Mouse (Mus musculus): Measurements from ENCODE around the gene Vmn2r87.
"Not testable (repeated sequence)": the region's sequence is repeated elsewhere in the genome, so short reads cannot be mapped to it uniquely, and the experiment has no call there.

The Vmn2r87 gene

DNA sequence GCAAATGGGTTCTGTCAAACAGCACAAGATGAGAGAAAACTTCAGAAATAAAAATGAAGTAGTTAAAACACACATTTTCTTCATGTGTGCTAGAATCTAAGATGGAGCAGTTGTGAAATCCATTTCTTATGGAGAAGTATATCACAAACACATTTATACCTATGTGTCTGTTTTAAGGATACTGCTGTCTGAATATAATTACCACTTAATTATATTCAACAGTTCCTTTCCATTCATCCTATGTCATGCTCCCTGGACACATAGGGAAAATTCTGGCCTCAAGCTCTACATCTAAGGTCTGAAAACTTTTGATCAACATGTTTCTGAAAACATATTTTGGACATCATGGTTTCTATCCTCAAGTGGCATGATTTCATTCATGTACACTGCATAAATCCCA is at the start of gene Vmn2r87:
Gene Vmn2r87, minus strand, starts transcription at position 101 of the 400 bp plus-strand sequence.
- DNase-seq (ENCODE audit: low spot score in 2 of 2) = no peak

DNA sequence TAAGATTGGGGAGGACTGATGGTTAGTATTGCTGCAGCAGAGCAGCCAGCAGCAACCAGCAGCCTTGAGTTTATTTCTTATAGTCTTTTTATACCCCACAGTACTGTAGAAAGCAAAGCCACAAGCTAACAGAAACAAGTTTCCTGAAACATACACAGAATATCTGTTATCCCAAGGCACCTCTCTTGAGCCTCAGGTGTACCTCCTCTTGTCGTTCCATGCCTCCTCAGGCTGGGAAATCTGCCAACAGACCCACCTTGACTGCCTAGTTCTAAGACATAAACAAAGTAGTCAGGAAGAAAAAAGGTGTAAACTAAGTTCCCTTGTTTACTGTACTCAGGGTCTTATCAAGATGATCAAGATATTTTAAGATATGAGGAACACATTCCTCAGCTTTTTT is 47.1 kb upstream of the Vmn2r87 start:
- not testable (repeated sequence) for DNase-seq (ENCODE audit: low spot score in 2 of 2)

DNA sequence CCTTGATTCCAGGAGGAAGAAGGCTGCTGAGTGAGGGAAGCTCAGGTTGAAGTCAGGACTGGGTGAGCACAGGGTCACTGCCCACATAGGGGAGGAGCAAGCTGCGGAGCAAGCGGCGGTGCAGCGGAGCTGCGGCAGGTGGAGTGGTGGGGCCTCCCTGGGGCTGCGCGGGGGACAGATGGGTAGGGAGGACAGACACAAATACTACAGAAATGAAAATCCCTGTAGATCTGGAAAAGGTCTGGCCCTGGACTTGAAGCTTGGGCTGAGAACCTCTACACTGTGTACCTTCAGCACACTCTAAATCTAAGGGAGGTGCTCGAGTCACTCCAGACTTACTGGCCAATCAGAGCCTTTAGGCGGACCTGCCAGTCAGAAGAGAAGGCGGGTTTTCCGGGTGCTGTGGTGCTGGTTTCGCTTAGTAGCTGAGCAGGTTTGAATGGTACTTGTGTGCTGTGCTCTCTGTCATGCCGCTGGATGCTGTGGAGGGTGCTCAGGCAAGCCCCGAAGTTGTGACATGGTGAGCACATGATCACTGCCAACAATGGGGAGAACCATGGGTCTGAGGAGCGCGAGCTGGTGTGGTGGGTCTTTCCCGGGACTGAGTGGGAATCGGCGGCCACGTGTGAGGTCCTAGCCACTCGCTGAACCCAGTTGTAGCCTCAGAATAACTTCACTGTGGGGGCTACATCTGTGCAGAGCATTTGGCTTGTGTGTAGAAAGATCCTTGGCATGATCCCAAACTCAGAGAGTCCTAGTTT is 44.9 kb upstream of the Vmn2r87 start:
- DNase-seq (ENCODE audit: low spot score in 2 of 2) = peak; percentile 84 to 86

DNA sequence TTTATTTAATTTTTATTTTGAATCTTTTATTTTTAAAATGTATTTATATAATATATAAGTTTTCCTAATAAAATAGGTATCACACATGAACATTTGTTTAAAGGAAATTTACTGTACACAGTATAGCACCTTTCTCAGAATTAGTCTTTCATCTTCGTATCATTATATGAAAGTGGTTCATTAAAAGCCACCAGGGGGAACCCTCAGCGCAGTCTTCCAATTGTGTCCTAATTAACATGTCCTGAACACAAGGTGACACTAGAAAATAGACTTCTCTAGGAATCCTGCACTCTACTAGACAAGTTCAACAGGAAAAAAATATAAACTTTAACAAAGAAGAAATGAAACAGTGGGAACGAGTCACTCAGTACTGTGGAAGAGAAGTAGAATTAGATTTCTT is 38.9 kb upstream of the Vmn2r87 start:
- no peak for DNase-seq (ENCODE audit: low spot score in 2 of 2)

DNA sequence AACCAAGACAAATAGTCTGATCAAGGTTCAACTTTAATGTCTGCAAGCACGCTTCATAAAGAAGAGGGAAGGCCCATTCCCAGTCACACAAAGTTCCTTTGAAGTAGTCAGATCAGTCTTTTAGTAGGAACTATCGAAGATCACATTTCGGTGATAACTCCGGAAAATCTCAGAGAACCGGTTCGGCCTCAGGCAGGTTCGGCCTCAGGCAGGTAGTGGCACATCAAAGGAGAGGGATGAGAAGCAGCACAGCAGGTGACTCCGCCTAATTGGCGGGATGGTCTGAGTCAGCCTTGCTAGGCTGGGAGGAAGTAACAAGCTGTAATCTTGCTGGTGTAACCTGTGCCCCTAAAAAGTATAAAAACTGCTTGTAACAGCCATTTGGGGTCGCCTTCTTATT is 30.7 kb upstream of the Vmn2r87 start:
- DNase-seq (ENCODE audit: low spot score in 2 of 2) = no peak

DNA sequence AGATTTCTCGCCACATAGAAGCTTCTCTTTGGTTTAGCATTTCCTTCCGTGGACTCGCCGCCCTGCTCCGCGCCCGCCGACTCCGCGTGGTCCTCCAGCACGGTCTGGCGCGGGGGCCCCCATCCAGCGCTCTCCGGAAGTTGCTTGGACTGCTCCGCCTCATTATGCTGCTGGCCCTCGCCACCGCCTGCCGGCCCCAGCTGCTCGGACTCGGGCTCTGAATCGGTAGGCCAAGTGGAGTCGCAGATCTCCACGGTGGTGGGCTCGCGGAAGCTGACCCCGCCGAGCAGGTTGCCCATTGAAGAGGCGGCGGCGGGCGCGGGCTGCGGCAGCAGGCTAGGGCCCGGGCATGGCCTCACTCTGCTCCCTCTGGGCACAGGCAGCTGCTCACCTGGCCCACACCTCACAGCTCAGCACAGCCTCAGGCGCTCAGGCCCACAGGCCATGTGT is 26.9 kb downstream of the Vmn2r87 start:
- DNase-seq (ENCODE audit: low spot score in 2 of 2) = peak; percentile 2

DNA sequence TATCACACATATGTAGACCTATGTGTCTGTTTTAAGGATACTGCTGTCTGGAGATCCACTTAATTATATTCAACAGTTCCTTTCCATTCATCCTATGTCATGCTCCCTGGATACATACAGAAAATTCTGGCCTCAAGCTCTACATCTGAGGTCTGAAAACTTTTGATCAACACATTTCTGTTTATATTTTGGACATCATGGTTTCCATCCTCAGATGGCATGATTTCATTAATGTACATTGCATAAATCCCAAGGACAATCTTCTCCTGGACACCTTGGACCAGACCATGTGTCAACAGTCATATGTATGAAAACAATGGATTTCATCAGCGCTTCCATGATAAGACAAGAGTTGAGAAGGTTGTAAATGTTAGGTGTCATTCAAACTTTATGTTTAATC is 41.2 kb downstream of the Vmn2r87 start, which contains the start of gene Vmn2r86:
Gene Vmn2r86, minus strand, starts transcription at position 101 of the 400 bp plus-strand sequence.
- not testable (repeated sequence) for DNase-seq (ENCODE audit: low spot score in 2 of 2)

DNA sequence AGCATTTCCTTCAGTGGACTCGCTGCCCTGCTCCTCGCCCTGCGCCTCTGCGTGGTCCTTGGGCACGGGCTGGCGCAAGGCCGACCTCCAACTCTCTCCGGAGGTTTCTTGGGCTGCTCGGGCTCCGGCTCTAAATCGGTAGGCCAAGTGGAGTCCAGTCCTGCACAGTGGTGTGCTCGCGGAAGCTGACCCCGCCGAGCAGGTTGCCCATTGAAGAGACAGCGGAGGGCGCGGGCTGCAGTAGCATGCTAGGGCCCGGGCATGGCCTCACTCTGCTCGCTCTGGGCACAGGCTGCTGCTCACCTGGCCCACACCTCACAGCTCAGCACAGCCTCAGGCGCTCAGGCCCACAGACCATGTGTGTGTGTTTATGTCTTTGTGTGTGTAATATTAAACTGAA is 52.4 kb downstream of the Vmn2r87 start:
- DNase-seq (ENCODE audit: low spot score in 2 of 2) = no peak

DNA sequence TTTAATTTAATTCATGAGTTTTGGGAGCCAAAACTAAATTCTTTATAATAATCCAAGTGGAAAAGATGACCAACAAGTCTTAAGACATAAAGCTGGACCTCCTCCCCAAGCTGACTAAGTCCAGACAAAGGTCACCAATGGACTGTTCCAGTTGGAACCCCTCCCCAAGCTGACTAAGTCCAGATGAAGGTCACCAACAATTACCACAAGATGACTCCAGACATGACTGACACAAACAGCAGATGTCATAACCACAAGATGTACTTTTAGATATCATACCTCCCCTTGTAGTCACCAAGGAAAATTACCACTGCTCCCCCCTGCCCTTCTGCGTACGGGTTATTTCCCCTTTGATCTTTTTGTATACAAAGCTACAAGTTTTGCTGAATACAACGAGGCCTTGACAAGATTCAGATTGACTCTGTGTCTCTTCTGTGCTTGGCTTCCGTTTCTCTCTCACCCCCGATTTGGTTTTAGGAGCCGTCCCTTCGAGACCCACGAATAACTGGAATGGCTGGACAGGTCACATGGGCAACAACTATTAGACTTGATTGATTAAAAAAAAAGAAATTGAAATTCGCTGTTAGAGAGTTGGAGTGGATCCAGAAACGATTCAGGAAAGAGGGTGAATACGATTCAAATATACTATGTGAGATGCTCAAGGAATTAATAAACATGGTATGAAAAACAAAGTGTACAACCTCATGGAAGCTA is 62.9 kb downstream of the Vmn2r87 start:
- DNase-seq (ENCODE audit: low spot score in 2 of 2) = not testable (repeated sequence)

DNA sequence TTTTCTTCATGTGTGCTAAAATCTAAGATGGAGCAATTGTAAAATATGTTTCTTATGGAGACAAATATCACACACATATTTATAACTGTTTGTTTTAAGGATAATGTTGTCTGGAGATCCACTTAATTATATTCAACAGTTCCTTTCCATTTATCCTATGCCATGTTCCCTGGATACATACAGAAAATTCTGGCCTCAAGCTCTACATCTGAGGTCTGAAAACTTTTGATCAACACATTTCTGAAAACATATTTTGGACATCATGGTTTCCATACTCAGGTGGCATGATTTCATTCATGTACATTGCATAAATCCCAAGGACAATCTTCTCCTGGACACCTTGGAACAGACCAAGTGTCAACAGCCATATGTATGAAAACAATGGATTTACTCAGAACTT is 67.6 kb downstream of the Vmn2r87 start, which contains the start of gene Vmn2r85:
Gene Vmn2r85, minus strand, starts transcription at position 101 of the 400 bp plus-strand sequence.
- not testable (repeated sequence) for DNase-seq (ENCODE audit: low spot score in 2 of 2)

DNA sequence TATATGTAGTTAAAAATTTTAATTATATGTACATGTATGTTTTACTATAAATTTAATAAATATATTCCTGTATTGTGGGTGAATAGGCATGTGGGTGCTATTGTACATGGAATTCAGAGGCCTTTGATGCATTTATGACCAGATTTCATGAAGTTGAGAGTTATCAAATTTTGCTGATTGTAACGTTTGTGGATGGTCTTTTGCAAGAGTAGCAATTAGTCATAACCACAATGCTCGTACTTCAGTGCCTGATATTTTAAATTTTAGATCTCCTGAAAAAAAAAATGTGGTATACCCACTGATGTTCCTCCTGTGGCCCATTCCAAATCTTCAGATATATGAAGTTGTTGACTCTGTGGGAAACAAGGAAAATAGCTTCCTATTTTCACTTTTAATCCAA is 74.8 kb downstream of the Vmn2r87 start:
- not testable (repeated sequence) for DNase-seq (ENCODE audit: low spot score in 2 of 2)

All from right cerebral cortex, postnatal 36 days (tissue).